Mouse (Mus musculus) lung, postnatal 0 days (tissue): ENCODE measurements around the gene Nup210.

Experiments used
- CTCF ChIP-seq: IDR thresholded peaks from 2 replicates; pipeline ENCODE4 v1.5.1; 2016; ENCODE audit warnings: antibody characterized with exemption, mild to moderate bottlenecking
- EP300 ChIP-seq: IDR thresholded peaks from 2 replicates; pipeline ENCODE4 v1.6.1; 2016; ENCODE audit warnings: antibody characterized with exemption, mild to moderate bottlenecking, control low read depth

DNA sequence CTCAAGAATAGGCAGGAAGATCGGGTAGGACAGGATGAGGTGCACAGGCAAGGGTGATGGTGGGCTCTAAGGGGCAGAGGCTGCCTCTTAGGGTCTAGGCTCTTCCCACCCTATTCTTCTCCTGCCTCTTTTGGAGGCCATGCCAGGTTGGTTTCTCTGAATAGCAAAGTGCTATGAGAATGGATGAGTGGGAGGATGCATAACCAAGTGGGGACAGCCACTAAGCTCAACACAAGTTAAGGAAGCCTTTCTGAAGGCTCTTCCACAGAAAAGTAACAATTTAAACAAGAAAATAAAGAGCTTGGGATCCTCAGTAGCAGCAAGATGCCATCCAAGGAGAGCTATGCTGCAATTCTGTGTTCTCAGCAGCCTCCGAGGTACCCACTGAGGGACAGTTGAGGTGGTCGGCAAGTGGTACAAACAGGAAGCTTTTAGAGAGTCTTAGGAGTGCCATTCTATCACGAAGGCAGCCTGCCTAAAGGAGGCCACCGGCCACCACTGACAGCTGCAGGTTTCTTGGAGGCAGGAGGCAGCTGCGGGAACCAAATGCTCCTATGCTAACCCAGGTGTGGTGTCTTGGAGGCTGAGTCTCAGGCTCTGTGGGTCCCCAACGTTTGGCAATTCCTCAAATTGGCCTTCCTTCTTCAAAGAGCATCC lies 36.4 kb upstream of the Nup210 start:
- TF ChIP-seq CTCF (no peak), EP300 (no peak)
